Mouse (Mus musculus) thymus, postnatal 4 days (tissue): ENCODE results near the gene Dchs2.

Experiments
- DNase-seq: peaks from one replicate; pipeline ENCODE4 v3.0.0; 2021

Gene Dchs2

GRCm38 (mm10) chr3:83266009-83266408 lies 138.3 kb downstream of the Dchs2 start:
- no peak for DNase-seq

DNA sequence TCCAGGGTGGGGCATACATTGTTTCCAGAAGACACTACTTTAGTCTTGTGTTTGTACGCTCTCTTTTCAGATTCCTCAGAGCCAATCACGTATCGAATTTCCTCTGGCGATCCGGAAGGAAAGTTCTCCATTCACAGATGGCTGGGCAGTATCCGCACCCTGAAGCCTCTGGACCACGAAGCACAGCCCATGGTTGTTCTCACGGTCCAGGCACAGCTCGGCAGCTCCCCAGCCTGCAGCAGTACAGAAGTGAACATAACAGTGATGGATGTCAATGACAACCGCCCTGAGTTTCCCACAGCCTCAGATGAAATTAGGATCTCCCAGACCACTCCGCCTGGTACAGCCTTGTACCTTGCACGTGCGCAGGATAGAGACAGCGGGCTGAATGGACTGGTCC lies 142.5 kb downstream of the Dchs2 start:
- DNase-seq: no peak

DNA sequence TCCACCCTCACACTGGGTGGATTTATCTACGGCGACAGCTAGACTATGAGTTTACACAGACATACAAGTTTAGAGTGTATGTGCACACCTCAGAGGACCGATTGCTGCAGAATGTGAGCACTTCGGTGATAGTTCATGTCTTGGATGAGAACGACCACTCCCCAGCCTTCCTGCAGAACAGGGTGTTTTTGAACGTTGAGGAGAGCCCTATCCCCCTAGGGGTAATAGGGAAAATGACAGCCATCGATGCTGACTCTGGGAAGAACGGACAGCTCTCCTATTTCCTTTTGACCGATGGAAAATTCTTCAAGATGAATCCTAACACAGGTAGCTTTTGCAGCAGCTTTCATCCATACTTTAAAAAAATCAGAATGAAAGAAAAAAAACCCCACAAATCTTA lies 143.2 kb downstream of the Dchs2 start:
- no peak for DNase-seq

- peak; percentile 28 for DNase-seq
Measured at GRCm38 (mm10) chr3:83273555-83274244, 146.0 kb downstream of the Dchs2 start.

DNA sequence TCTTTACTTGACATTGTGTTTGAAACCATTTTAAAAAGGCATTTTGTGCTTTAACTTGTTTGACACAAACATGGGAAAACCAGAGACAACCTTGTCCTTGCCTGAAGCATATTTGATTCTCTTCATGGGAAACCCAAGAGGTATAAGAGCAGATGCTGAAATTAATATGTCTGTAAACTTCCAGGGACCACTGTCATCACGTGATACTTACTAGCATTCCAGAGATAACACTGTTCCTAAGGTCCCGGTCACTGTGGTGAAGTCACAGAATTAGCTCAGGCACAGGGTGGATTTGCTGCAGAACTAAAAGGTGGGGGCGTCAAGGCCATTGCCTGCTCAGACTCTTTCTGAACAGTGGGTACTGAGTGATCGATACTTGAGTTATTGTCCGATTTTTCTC lies 148.0 kb downstream of the Dchs2 start:
- DNase-seq: no peak

DNA sequence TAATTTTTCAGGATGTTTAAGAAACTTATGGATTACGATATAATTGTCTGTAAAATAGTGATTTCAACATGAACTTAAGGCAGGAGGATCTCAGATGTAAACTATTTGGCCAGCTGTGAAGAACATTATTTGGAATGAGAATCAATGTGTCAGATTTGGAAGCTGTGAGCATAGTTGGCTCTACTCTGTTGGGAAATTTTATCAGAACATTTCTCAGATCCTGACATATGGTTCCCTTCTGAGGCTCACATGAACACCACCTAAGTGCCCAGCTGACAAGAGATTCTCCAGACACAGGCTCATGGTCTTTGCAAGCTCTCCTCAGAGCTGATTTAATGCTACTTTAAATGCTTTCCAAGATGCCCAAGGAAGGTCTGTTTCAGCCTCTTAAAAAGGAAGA lies 156.1 kb downstream of the Dchs2 start:
- no peak for DNase-seq

DNA sequence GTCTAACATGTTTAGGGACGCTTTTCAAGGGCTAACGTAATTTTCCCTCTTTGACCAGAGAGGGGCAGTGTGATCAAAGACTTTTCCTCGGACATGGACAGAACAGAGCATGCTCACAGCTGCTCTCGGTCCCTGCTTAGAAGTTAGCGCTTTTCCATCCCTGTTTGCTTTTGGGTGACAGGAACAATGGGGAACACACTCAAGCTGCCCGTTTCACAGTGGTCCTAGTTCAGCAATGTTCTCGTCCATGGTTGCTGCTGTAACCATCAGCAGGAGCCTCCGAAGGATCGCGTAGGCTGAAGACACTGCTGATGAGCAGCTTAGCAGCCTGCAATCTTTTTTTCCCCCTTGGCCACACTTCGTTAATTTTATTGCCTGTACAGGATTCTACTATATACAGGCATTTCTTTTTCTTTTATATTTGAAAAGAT lies 159.2 kb downstream of the Dchs2 start:
- DNase-seq: no peak

- no peak for DNase-seq
Measured at GRCm38 (mm10) chr3:83288118-83288840, 160.5 kb downstream of the Dchs2 start.

DNA sequence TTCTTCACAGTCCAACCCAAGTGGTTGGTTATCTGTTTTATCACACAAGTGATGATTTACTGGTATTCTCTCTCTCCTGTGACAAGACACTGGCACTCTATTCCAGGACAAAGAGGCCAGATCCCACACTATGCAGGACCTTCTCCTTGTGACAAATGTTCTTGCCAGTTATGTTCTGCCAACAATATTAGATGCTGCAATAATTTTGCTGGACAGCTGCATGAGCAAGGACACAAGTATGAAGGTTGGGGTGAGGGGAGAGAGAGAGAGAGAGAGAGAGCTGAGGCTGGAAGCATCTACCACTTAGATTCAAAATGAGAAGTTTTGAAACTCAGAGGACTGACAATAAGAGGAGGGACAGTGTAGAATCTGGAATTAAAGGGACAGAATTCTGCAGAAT lies 162.7 kb downstream of the Dchs2 start:
- DNase-seq: no peak

DNA sequence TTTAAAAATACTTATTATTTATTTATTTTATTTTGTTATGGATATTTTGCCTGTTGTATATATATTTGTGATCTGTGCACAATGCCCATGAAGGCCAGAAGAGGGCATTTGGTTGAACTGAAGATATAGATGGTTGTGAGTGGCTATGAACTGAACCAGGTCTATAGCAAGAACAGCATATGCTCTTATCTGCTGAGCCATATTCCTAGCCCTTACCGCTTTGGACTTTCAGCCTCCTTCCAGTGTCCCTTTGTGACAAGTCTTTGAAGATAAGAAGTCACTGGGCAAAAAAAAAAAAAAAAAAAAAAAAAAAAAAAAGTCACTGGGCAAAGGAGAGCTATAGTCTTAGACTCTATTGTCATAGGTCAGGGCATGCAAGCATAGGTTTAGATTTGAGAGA lies 163.2 kb downstream of the Dchs2 start:
- no peak for DNase-seq

- no peak for DNase-seq
Measured at GRCm38 (mm10) chr3:83299783-83300382, 172.1 kb downstream of the Dchs2 start.

DNA sequence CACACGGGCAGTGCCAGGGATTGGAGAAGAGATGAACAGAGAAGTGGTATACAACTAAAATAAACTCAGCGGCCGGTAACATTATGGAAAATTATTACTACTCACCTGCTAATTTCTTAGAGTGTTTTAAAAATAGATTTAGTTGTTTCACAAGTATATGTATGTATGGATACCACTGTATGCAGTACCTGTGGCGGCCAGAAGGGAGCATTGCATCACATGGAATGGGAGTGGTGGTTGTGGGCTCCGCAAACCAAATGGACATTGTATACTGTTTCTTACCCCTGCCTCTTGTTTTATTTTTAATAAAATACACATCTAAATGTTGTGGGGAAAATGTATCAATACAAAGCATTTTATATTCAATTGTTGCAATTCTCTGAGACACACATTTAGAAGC lies 176.1 kb downstream of the Dchs2 start:
- peak; percentile 6 for DNase-seq

- no peak for DNase-seq
Measured at GRCm38 (mm10) chr3:83345928-83346327, 218.2 kb downstream of the Dchs2 start.

DNA sequence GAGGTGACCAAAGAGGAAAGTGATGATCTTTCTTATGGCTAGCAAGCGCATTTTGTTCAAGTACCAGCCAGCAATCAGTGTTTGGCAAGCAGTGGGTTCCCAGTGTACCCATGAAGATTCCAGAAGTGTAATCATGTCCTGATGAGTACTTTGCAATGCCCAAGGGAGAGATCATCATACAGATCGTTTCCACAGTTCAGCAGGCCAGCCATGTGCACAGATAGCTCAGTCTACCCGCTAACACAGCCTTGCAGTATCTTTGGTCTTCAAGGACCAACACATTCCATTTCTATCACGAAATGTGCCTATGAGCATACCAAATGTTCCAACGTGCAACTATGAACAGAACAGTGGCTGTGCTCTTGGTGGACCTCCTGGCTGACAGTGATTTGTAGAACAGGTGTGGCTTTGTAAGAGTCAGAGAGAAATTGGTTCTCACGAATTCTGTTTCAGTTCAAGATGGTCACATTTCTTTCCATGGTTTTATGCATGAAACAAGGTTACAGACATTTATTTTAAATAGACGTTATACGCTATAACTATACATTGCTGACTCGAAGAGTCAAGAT lies 240.8 kb downstream of the Dchs2 start:
- no peak for DNase-seq

GRCm38 (mm10) chr3:83369871-83370270 lies 242.1 kb downstream of the Dchs2 start:
- no peak for DNase-seq

- no peak for DNase-seq
Measured at GRCm38 (mm10) chr3:83374333-83374732, 246.6 kb downstream of the Dchs2 start.

DNA sequence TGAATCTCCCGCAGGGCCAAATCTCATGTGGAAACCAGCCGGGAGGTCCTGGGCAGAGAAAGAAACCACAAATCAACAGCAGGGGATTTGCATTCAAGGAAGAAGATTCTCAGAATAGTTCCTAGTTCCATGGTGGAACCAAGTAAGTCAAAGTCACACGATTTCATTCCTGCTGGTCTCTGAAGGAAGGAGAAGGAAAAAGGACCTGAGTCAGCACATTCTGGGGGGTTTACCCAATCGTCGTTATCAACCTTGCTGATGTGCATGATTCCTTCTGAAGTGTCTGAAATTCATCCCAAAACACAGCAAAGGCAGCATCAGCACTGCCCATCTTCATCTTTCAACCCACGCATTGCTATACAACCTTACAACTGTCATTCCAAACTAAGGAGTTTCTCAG lies 249.1 kb downstream of the Dchs2 start:
- DNase-seq: no peak
